Mouse (Mus musculus) CD4-positive helper T cell, adult 2 months (primary cell): ENCODE measurements around the gene Olfr186.
"Not testable (repeated sequence)": the region's sequence is repeated elsewhere in the genome, so short reads cannot be mapped to it uniquely, and the experiment has no call there.

Experiments
- DNase-seq: peaks from one replicate; pipeline ENCODE4 v3.0.0-alpha.2; 2012; ENCODE audit warnings: low read depth, missing footprints, low spot score

The Olfr186 gene

GRCm38 (mm10) chr16:59030191-59030590 lies at the start of gene Olfr186:
Gene Olfr186, minus strand, starts transcription at chr16:59030291.
- no peak for DNase-seq

GRCm38 (mm10) chr16:59077905-59078304 lies 47.8 kb upstream of the Olfr186 start, which contains the start of gene Olfr190:
Gene Olfr190, minus strand, starts transcription at chr16:59078005.
- no peak for DNase-seq

- no peak for DNase-seq
Measured at GRCm38 (mm10) chr16:59073520-59073919, 43.4 kb upstream of the Olfr186 start.

GRCm38 (mm10) chr16:59071755-59072154 lies 41.7 kb upstream of the Olfr186 start:
- no peak for DNase-seq

GRCm38 (mm10) chr16:59062411-59062810 lies 32.3 kb upstream of the Olfr186 start:
- not testable (repeated sequence) for DNase-seq

GRCm38 (mm10) chr16:59049286-59049685 lies 19.2 kb upstream of the Olfr186 start:
- not testable (repeated sequence) for DNase-seq

GRCm38 (mm10) chr16:59048860-59049259 lies 18.8 kb upstream of the Olfr186 start:
- DNase-seq, result no peak

- DNase-seq, result no peak
Measured at GRCm38 (mm10) chr16:59047579-59047978, 17.5 kb upstream of the Olfr186 start.

GRCm38 (mm10) chr16:59045835-59046234 lies 15.7 kb upstream of the Olfr186 start:
- no peak for DNase-seq

- DNase-seq, result no peak
Measured at GRCm38 (mm10) chr16:59039710-59040109, 9.6 kb upstream of the Olfr186 start, which contains the start of gene Olfr187. Gene Olfr187, minus strand, starts transcription at chr16:59039767.

GRCm38 (mm10) chr16:59013357-59014018 lies 16.6 kb downstream of the Olfr186 start:
- DNase-seq, result peak; percentile 54

- DNase-seq, result peak; percentile 74
Measured at GRCm38 (mm10) chr16:59007146-59007545, 22.9 kb downstream of the Olfr186 start.

- no peak for DNase-seq
Measured at GRCm38 (mm10) chr16:58995057-58995456, 35.0 kb downstream of the Olfr186 start, which contains the start of gene Olfr183. Gene Olfr183, plus strand, starts transcription at chr16:58995357.
